Mouse (Mus musculus) liver, adult 2 months (tissue): ENCODE measurements at regions not wholly inside any gene's neighbourhood (a gene's known extent, or its start where the extent isn't known, plus 50 kb on each side); places are given as distances from the start of the nearest gene placed in this dataset.

Source experiments
- DNase-seq: peaks from one replicate; pipeline ENCODE4 v3.0.0-alpha.2; 2011; ENCODE audit warnings: low read depth, low spot score; ENCODE audit errors: extremely low read depth
- H3K27ac ChIP-seq: fragments of 200-500 bp; replicated peaks from 2 replicates; pipeline ENCODE4 v1.5.1; 2012; ENCODE audit warnings: low read depth, mild to moderate bottlenecking, control low read depth, inconsistent platforms, low read length; ENCODE audit not compliant: insufficient read depth
- H3K27me3 ChIP-seq: fragments of 200-500 bp; 2 replicates; pipeline ENCODE4 v1.6.1; 2012; ENCODE audit warnings: mild to moderate bottlenecking, moderate library complexity, low read length, inconsistent platforms; ENCODE audit not compliant: control insufficient read depth, insufficient read depth
- H3K36me3 ChIP-seq: fragments of 200-500 bp; 2 replicates; pipeline ENCODE4 v1.6.1; 2012; ENCODE audit warnings: low read length, inconsistent platforms; ENCODE audit not compliant: control insufficient read depth, insufficient read depth
- H3K4me1 ChIP-seq: fragments of 200-500 bp; 2 replicates; pipeline ENCODE4 v1.6.1; 2011; ENCODE audit warnings: low read length; ENCODE audit not compliant: control insufficient read depth, insufficient read depth
- H3K4me3 ChIP-seq: fragments of 200-500 bp; 2 replicates; pipeline ENCODE4 v1.5.1; 2011; ENCODE audit warnings: low read depth, mild to moderate bottlenecking, control low read depth, low read length, moderate library complexity; ENCODE audit not compliant: insufficient read depth
- H3K79me2 ChIP-seq: fragments of 200-500 bp; 2 replicates; pipeline ENCODE4 v1.6.1; 2012; ENCODE audit warnings: inconsistent platforms, mild to moderate bottlenecking, low read length, moderate library complexity; ENCODE audit not compliant: control insufficient read depth, insufficient read depth
- H3K9ac ChIP-seq: fragments of 200-500 bp; 2 replicates; pipeline ENCODE4 v1.6.1; 2012; ENCODE audit warnings: low read depth, mild to moderate bottlenecking, control low read depth, inconsistent platforms, low read length
- CTCF ChIP-seq: fragments of 200-500 bp; IDR thresholded peaks from 2 replicates; pipeline ENCODE4 v1.5.1; 2011; ENCODE audit warnings: low read depth, low read length, control low read depth
- POLR2A ChIP-seq: fragments of 200-500 bp; IDR thresholded peaks from 2 replicates; pipeline ENCODE4 v1.6.1; 2011; ENCODE audit warnings: low read length, control low read depth; ENCODE audit not compliant: insufficient read depth; ENCODE audit errors: extremely low read depth
- WGBS: fragments of 180-500 bp; shearing (Covaris S2); methylation state at CpG from one replicate; pipeline ENCODE4 v1.1.7; 2018; 5-methylcytosine and 5-hydroxymethylcytosine counted together

GRCm38 (mm10) chr11:19094183-19094582 lies 75.4 kb upstream of the Meis1 start:
- WGBS: 79% methylated on average over 14 of the region's 14 CpGs

GRCm38 (mm10) chr11:19102981-19103568 lies 84.3 kb upstream of the Meis1 start:
- H3K79me2 ChIP-seq: no peaks in the 10 kb centered on the region
- H3K4me3 ChIP-seq: no peak overlapping the region
- 47% methylated on average over 7 of the region's 7 CpGs for WGBS
- no peak for TF ChIP-seq CTCF
- no peak for TF ChIP-seq POLR2A
- no peak for DNase-seq
- no peak overlapping the region for H3K27ac ChIP-seq
- H3K4me1 ChIP-seq: no peaks in the 10 kb centered on the region
- H3K36me3 ChIP-seq: no peaks in the 10 kb centered on the region
- no peak overlapping the region for H3K9ac ChIP-seq
- H3K27me3 ChIP-seq: no peaks in the 10 kb centered on the region

More at GRCm38 (mm10) chr11:19094183-19094582, 75.4 kb upstream of the Meis1 start:
- DNase-seq: no peak
- Histone ChIP-seq H3K9ac (no peak overlapping the region), H3K79me2 (no peaks in the 10 kb centered on the region), H3K4me3 (no peak overlapping the region), H3K27ac (no peak overlapping the region), H3K36me3 (no peaks in the 10 kb centered on the region), H3K4me1 (no peaks in the 10 kb centered on the region), H3K27me3 (no peaks in the 10 kb centered on the region)
- no peak for TF ChIP-seq CTCF
- no peak for TF ChIP-seq POLR2A

- H3K4me3 ChIP-seq: no peak overlapping the region
- no peaks in the 10 kb centered on the region for H3K36me3 ChIP-seq
- no peak overlapping the region for H3K9ac ChIP-seq
- H3K79me2 ChIP-seq: no peaks in the 10 kb centered on the region
- no peak overlapping the region for H3K27ac ChIP-seq
- no peaks in the 10 kb centered on the region for H3K27me3 ChIP-seq
- TF ChIP-seq CTCF (no peak), POLR2A (no peak)
- DNase-seq: no peak
- no peaks in the 10 kb centered on the region for H3K4me1 ChIP-seq
- 89% methylated on average over 6 of the region's 6 CpGs for WGBS
These were observed 88.4 kb upstream of the Meis1 start for GRCm38 (mm10) chr11:19107180-19107579.

- 84% methylated on average over 4 of the region's 4 CpGs for WGBS
- DNase-seq: no peak
- H3K4me3 ChIP-seq: no peak overlapping the region
- no peaks in the 10 kb centered on the region for H3K27me3 ChIP-seq
- H3K79me2 ChIP-seq: no peaks in the 10 kb centered on the region
- H3K36me3 ChIP-seq: no peaks in the 10 kb centered on the region
- TF ChIP-seq CTCF: no peak
- no peak for TF ChIP-seq POLR2A
- H3K4me1 ChIP-seq: no peaks in the 10 kb centered on the region
- H3K27ac ChIP-seq: no peak overlapping the region
- no peak overlapping the region for H3K9ac ChIP-seq
These were observed 90.3 kb upstream of the Meis1 start for GRCm38 (mm10) chr11:19109055-19109454.

GRCm38 (mm10) chr11:19111916-19112575 lies 93.3 kb upstream of the Meis1 start:
- no peak for DNase-seq
- Histone ChIP-seq H3K4me3 (no peak overlapping the region), H3K9ac (no peak overlapping the region), H3K79me2 (no peaks in the 10 kb centered on the region), H3K36me3 (no peaks in the 10 kb centered on the region), H3K27ac (no peak overlapping the region), H3K27me3 (no peaks in the 10 kb centered on the region), H3K4me1 (no peaks in the 10 kb centered on the region)
- WGBS: 80% methylated on average over 7 of the region's 7 CpGs
- TF ChIP-seq POLR2A (no peak), CTCF (no peak)

- H3K79me2 ChIP-seq: no peaks in the 10 kb centered on the region
- no peaks in the 10 kb centered on the region for H3K4me1 ChIP-seq
- no peaks in the 10 kb centered on the region for H3K27me3 ChIP-seq
- H3K36me3 ChIP-seq: no peaks in the 10 kb centered on the region
- TF ChIP-seq POLR2A: no peak
- TF ChIP-seq CTCF: no peak
- no peak for DNase-seq
- no peak overlapping the region for H3K27ac ChIP-seq
- WGBS: 82% methylated on average over 2 of the region's 2 CpGs
- H3K9ac ChIP-seq: no peak overlapping the region
- no peak overlapping the region for H3K4me3 ChIP-seq
These were observed 98.3 kb upstream of the Meis1 start for GRCm38 (mm10) chr11:19117121-19117520.
